Mouse (Mus musculus) embryonic fibroblast, embryonic 13.5 days (primary cell): ENCODE results near the gene Uchl1.

ENCODE experiments used
- CTCF ChIP-seq: IDR thresholded peaks from 2 replicates; pipeline ENCODE4 v1.5.1; 2011; ENCODE audit warnings: mild to moderate bottlenecking, control low read depth, low read length, moderate library complexity, borderline replicate concordance; ENCODE audit not compliant: insufficient read depth
- POLR2A ChIP-seq: IDR thresholded peaks from 2 replicates; pipeline ENCODE4 v1.6.1; 2011; ENCODE audit warnings: low read depth, mild to moderate bottlenecking, control low read depth, low read length, moderate library complexity

GRCm38 (mm10) chr5:66654220-66654619, 21.7 kb upstream of the Uchl1 start:
- no peak for TF ChIP-seq POLR2A
- no peak for TF ChIP-seq CTCF
